Mouse (Mus musculus): Measurements from ENCODE around the gene Gstz1. TPM values are rescaled to one million over a fixed set of nuclear protein-coding genes. Genes with fewer than 3 reads are reported as not detected.

The Gstz1 gene
- 41.6 and 44.8 TPM in 2 replicates for polyA plus RNA-seq (2014; fragmentation: Nextera tagmentation; extraction: Ambion mirVana)

GRCm38 (mm10) chr12:87146966-87147365 is at the start of gene Gstz1:
Gene Gstz1 (plus strand): TSS chr12:87147165.
- peak within 1 kb of the TSS; percentile 56 for H3K4me2 ChIP-seq (replicated peaks; ENCODE audit: low read depth, low read length)
- peaks cover 8% of the 10 kb centered on the region for H3K9me3 ChIP-seq (ENCODE audit: control insufficient read depth, low read length)
- peaks cover 7% of the 10 kb centered on the region; the same call in 1 of the 2 replicates for H3K4me1 ChIP-seq (ENCODE audit: control insufficient read depth, insufficient read depth, low read length)
- H3K27me3 ChIP-seq (ENCODE audit: control insufficient read depth, insufficient read depth, low read length), result no peaks in the 10 kb centered on the region
- under 1% methylated on average over 27 of the region's 27 CpGs for WGBS
- H3K9ac ChIP-seq (ENCODE audit: low read depth, low read length), result peak within 1 kb of the TSS; percentile 53
- H3K27ac ChIP-seq (ENCODE audit: low read depth, low read length), result peak within 1 kb of the TSS; percentile 85
- peak within 1 kb of the TSS; percentile 94 for H3K4me3 ChIP-seq (ENCODE audit: low read length)
- peak; percentile 88 for ATAC-seq (ENCODE audit: low FRiP score, low TSS enrichment)
- no peaks in the 10 kb centered on the region for H3K36me3 ChIP-seq (ENCODE audit: control insufficient read depth, insufficient read depth, low read length)

- H3K36me3 ChIP-seq (ENCODE audit: control insufficient read depth, insufficient read depth, low read length), result no peaks in the 10 kb centered on the region
- 84% methylated on average over 4 of the region's 4 CpGs for WGBS
- no peaks in the 10 kb centered on the region for H3K9me3 ChIP-seq (ENCODE audit: control insufficient read depth, low read length)
- H3K27me3 ChIP-seq (ENCODE audit: control insufficient read depth, insufficient read depth, low read length), result peaks cover 23% of the 10 kb centered on the region
- no peak overlapping the region for H3K27ac ChIP-seq (ENCODE audit: low read depth, low read length)
- peaks cover 10% of the 10 kb centered on the region; the same call in 1 of the 2 replicates for H3K4me1 ChIP-seq (ENCODE audit: control insufficient read depth, insufficient read depth, low read length)
- no peak for ATAC-seq (ENCODE audit: low FRiP score, low TSS enrichment)
- no peak overlapping the region for H3K4me3 ChIP-seq (ENCODE audit: low read length)
- H3K9ac ChIP-seq (ENCODE audit: low read depth, low read length), result no peak overlapping the region
- H3K4me2 ChIP-seq (replicated peaks; ENCODE audit: low read depth, low read length), result no peak overlapping the region
Measured at GRCm38 (mm10) chr12:87100331-87100730, 46.6 kb upstream of the Gstz1 start.

DNA sequence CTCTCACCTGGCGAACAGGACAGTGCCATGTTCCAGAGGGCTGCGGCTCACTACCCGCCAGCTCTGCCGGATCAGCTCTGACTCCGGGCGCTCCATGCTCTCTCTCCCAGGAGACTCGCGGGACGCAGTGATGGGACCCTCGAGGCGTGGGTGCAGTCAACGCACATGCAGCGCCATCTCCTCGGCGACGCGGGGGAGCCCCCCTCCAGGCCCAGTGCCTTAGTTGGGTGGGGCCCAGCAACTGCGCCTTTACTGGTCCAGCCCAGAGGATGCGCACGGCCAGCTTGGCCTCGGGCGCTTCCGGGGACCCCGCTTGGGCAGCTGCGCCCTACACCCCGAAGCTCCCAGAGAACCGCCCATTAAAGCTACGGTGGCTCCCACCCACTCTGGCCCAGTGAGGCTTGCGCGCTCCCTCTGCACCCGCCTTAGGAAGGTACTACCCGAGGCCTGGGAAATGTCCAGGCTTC is 44.8 kb upstream of the Gstz1 start, which contains the start of gene Ngb:
TSS of gene Ngb (minus strand) at position 375 of the 467 bp plus-strand sequence.
- Histone ChIP-seq H3K4me3 (ENCODE audit: low read length) (peak within 1 kb of the TSS; percentile 33), H3K9me3 (ENCODE audit: control insufficient read depth, low read length) (no peaks in the 10 kb centered on the region), H3K36me3 (ENCODE audit: control insufficient read depth, insufficient read depth, low read length) (no peaks in the 10 kb centered on the region), H3K4me1 (ENCODE audit: control insufficient read depth, insufficient read depth, low read length) (peaks cover 10% of the 10 kb centered on the region; the same call in 1 of the 2 replicates), H3K27me3 (ENCODE audit: control insufficient read depth, insufficient read depth, low read length) (peaks cover 23% of the 10 kb centered on the region), H3K9ac (ENCODE audit: low read depth, low read length) (0 out of 2 replicates have a peak within 1 kb of the TSS, but pooled peaks have one; percentile 28), H3K27ac (ENCODE audit: low read depth, low read length) (no peak within 1 kb of the TSS), H3K4me2 (replicated peaks; ENCODE audit: low read depth, low read length) (peak within 1 kb of the TSS; percentile 55)
- WGBS, result 2% methylated on average over 32 of the region's 32 CpGs
- peak; percentile 61 for ATAC-seq (ENCODE audit: low FRiP score, low TSS enrichment)

- H3K27ac ChIP-seq (ENCODE audit: low read depth, low read length), result no peak overlapping the region
- peaks cover 10% of the 10 kb centered on the region; the same call in 1 of the 2 replicates for H3K4me1 ChIP-seq (ENCODE audit: control insufficient read depth, insufficient read depth, low read length)
- H3K4me3 ChIP-seq (ENCODE audit: low read length), result no peak overlapping the region
- H3K36me3 ChIP-seq (ENCODE audit: control insufficient read depth, insufficient read depth, low read length), result peaks cover 2% of the 10 kb centered on the region; the same call in 1 of the 2 replicates
- H3K4me2 ChIP-seq (replicated peaks; ENCODE audit: low read depth, low read length), result no peak overlapping the region
- peaks cover 23% of the 10 kb centered on the region for H3K27me3 ChIP-seq (ENCODE audit: control insufficient read depth, insufficient read depth, low read length)
- ATAC-seq (ENCODE audit: low FRiP score, low TSS enrichment), result no peak
- 90% methylated on average over 4 of the region's 4 CpGs for WGBS
- no peak overlapping the region for H3K9ac ChIP-seq (ENCODE audit: low read depth, low read length)
- H3K9me3 ChIP-seq (ENCODE audit: control insufficient read depth, low read length), result no peaks in the 10 kb centered on the region
Measured at GRCm38 (mm10) chr12:87103471-87103870, 43.5 kb upstream of the Gstz1 start.

GRCm38 (mm10) chr12:87104796-87105195 is 42.2 kb upstream of the Gstz1 start:
- Histone ChIP-seq H3K4me3 (ENCODE audit: low read length) (no peak overlapping the region), H3K27me3 (ENCODE audit: control insufficient read depth, insufficient read depth, low read length) (peaks cover 23% of the 10 kb centered on the region), H3K9me3 (ENCODE audit: control insufficient read depth, low read length) (no peaks in the 10 kb centered on the region), H3K9ac (ENCODE audit: low read depth, low read length) (no peak overlapping the region), H3K27ac (ENCODE audit: low read depth, low read length) (no peak overlapping the region), H3K4me1 (ENCODE audit: control insufficient read depth, insufficient read depth, low read length) (peaks cover 10% of the 10 kb centered on the region; the same call in 1 of the 2 replicates), H3K36me3 (ENCODE audit: control insufficient read depth, insufficient read depth, low read length) (peaks cover 5% of the 10 kb centered on the region; the same call in 1 of the 2 replicates), H3K4me2 (replicated peaks; ENCODE audit: low read depth, low read length) (no peak overlapping the region)
- ATAC-seq (ENCODE audit: low FRiP score, low TSS enrichment), result no peak
- 78% methylated on average over 4 of the region's 4 CpGs for WGBS

GRCm38 (mm10) chr12:87107357-87107977 is 39.5 kb upstream of the Gstz1 start:
- no peak overlapping the region for H3K4me3 ChIP-seq (ENCODE audit: low read length)
- no peak overlapping the region for H3K27ac ChIP-seq (ENCODE audit: low read depth, low read length)
- no peak overlapping the region for H3K9ac ChIP-seq (ENCODE audit: low read depth, low read length)
- ATAC-seq (ENCODE audit: low FRiP score, low TSS enrichment), result no peak
- peaks cover 6% of the 10 kb centered on the region for H3K27me3 ChIP-seq (ENCODE audit: control insufficient read depth, insufficient read depth, low read length)
- H3K4me2 ChIP-seq (replicated peaks; ENCODE audit: low read depth, low read length), result no peak overlapping the region
- H3K36me3 ChIP-seq (ENCODE audit: control insufficient read depth, insufficient read depth, low read length), result peaks cover 17% of the 10 kb centered on the region; the same call in 1 of the 2 replicates
- peaks cover 1% of the 10 kb centered on the region; the same call in 1 of the 2 replicates for H3K4me1 ChIP-seq (ENCODE audit: control insufficient read depth, insufficient read depth, low read length)
- WGBS, result 41% methylated on average over 3 of the region's 3 CpGs
- H3K9me3 ChIP-seq (ENCODE audit: control insufficient read depth, low read length), result no peaks in the 10 kb centered on the region

DNA sequence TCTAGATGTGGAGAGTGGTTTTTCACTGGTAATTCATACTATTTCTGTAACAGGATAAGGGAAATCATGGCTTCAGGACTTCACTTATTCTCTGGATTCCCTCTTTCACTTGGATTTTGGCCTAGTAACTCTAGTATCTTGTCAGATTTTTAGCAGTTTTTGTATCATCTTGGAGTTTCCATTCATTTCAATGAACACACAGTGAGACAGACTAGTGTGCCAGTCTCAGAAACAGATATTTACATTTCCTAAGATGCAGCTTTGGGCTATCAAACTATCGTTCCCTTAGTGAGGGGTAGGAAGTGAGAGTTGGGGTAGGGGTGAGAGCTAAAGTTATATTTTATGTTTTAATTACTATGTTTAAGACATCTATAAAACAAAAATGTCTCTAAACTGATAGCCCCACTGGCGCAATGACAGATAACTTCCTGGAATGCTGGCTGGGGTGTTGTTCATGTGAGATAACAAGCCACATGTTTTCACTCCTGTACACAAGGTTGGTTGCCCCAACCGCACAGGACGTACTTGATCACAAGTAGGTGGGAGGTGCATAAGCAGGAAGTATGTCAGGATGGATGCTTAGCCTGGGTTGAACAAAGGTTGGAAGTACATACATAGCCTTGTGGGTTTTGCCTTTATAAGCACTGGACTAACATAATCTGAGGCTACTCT is 24.9 kb upstream of the Gstz1 start:
- Histone ChIP-seq H3K9ac (ENCODE audit: low read depth, low read length) (no peak overlapping the region), H3K4me2 (replicated peaks; ENCODE audit: low read depth, low read length) (no peak overlapping the region), H3K27ac (ENCODE audit: low read depth, low read length) (no peak overlapping the region), H3K4me3 (ENCODE audit: low read length) (no peak overlapping the region), H3K27me3 (ENCODE audit: control insufficient read depth, insufficient read depth, low read length) (no peaks in the 10 kb centered on the region), H3K36me3 (ENCODE audit: control insufficient read depth, insufficient read depth, low read length) (peaks cover 32% of the 10 kb centered on the region), H3K9me3 (ENCODE audit: control insufficient read depth, low read length) (no peaks in the 10 kb centered on the region), H3K4me1 (ENCODE audit: control insufficient read depth, insufficient read depth, low read length) (no peaks in the 10 kb centered on the region)
- WGBS, result 73% methylated on average over 4 of the region's 4 CpGs
- ATAC-seq (ENCODE audit: low FRiP score, low TSS enrichment), result no peak

DNA sequence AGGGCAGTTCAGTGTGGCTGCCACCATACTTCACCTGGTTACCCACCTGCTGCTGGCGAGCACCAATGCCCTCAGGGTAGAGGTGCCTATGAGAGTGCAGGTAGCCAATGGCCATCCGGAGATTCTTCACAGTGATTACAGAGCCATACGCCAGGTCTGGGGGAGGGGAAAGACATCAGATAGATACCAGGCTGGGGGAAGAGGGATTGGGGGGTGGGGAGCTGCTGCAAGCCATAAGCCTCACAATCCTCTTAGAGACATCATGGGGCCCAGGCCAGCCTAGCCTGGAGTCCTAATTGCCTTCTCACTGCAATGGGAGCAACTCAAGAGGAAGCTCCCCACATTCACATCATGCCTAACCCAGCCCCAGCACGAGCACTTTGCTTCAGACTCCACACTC is 19.7 kb upstream of the Gstz1 start:
- Histone ChIP-seq H3K4me2 (replicated peaks; ENCODE audit: low read depth, low read length) (no peak overlapping the region), H3K9me3 (ENCODE audit: control insufficient read depth, low read length) (no peaks in the 10 kb centered on the region), H3K36me3 (ENCODE audit: control insufficient read depth, insufficient read depth, low read length) (peaks cover 25% of the 10 kb centered on the region; the same call in 1 of the 2 replicates), H3K27me3 (ENCODE audit: control insufficient read depth, insufficient read depth, low read length) (no peaks in the 10 kb centered on the region), H3K4me1 (ENCODE audit: control insufficient read depth, insufficient read depth, low read length) (no peaks in the 10 kb centered on the region), H3K9ac (ENCODE audit: low read depth, low read length) (no peak overlapping the region), H3K4me3 (ENCODE audit: low read length) (no peak overlapping the region), H3K27ac (ENCODE audit: low read depth, low read length) (no peak overlapping the region)
- ATAC-seq (ENCODE audit: low FRiP score, low TSS enrichment), result no peak
- 65% methylated on average over 4 of the region's 4 CpGs for WGBS

DNA sequence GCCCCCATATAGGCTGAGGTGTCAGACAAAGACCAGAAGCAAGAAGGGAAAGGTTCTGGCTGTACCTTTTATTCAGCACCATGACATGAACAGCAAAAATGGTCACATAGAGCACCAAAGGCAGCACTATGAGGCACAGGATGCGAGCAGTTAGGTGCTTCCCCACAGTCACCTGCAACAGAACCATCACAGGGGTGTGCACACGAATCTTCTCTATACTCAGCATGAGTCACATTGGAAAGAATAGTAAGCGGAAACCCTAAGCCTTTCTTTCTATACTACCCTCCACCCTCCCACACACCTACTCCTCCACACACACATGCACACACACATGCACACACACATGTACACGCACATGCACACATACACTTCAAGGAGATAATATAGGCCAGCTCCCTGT is 16.7 kb upstream of the Gstz1 start:
- H3K27me3 ChIP-seq (ENCODE audit: control insufficient read depth, insufficient read depth, low read length), result no peaks in the 10 kb centered on the region
- H3K4me2 ChIP-seq (replicated peaks; ENCODE audit: low read depth, low read length), result no peak overlapping the region
- no peak for ATAC-seq (ENCODE audit: low FRiP score, low TSS enrichment)
- H3K27ac ChIP-seq (ENCODE audit: low read depth, low read length), result no peak overlapping the region
- 88% methylated on average over 4 of the region's 4 CpGs for WGBS
- H3K9ac ChIP-seq (ENCODE audit: low read depth, low read length), result no peak overlapping the region
- H3K4me3 ChIP-seq (ENCODE audit: low read length), result no peak overlapping the region
- H3K36me3 ChIP-seq (ENCODE audit: control insufficient read depth, insufficient read depth, low read length), result peaks cover 10% of the 10 kb centered on the region; the same call in 1 of the 2 replicates
- H3K4me1 ChIP-seq (ENCODE audit: control insufficient read depth, insufficient read depth, low read length), result no peaks in the 10 kb centered on the region
- H3K9me3 ChIP-seq (ENCODE audit: control insufficient read depth, low read length), result no peaks in the 10 kb centered on the region

Data from kidney, embryonic 14.5 days (tissue).